Mouse (Mus musculus) left cerebral cortex, postnatal 25 days (tissue): ENCODE measurements around the gene Zscan29. TPM values are rescaled to one million over a fixed set of nuclear protein-coding genes. Genes with fewer than 3 reads are reported as not detected.

Source experiments
- DNase-seq, 2 experiments: peaks; one replicate each; pipeline ENCODE4 v3.0.0; 2022; ENCODE audit warnings: low spot score in 2 of 2, mixed read lengths in 1 of 2
- intact Hi-C: fragments of 180-260 bp; cut with DNase I; formaldehyde crosslinking; loops from one replicate; pipeline ENCODE4 v1.15.1; 2025
- total RNA-seq, 2 experiments: library from RNA; stranded (reverse); gene quantifications; 2 replicates each; pipeline ENCODE4 v1.2.3; 2021

The Zscan29 gene
- total RNA-seq = 1 to 10 TPM; 6.5 to 7.1 TPM

DNA sequence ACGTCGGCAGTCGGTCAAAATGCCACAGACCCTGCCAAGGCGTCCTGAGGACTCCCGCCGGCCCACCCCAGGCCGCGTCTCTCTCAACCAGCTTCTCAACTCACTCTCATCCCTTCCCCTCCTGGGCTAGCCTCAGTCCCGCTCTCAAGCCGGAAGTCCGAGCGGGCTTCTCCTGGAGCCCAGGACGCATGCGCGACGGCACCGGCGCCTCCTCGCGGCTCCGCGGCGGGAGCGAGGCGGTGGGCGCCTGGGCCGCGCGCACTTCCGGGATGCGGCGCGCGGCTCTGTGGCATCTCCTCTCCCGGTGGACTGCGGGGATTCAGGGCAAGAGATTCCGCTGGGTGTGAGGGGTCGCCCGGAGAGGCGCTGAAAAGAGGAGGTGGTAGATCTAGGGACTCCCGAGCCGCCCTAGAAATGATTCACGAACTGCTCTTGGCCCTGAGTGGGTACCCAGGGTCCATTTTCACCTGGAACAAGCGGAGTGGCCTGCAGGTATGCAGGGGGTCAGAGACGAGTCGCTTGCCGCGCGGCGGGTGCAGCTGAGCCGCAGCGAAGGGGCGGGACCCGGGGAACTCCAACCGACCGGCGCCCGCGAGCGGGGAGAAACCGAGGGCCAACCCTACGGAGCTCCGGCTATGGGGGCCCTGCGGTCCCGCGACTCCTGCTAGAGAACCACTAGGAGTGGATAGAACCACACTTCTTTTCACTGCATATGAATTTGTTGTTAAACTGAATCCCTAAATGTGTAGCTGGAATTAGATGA is at the start of gene Zscan29:
Zscan29 (minus strand) TSS at position 146 of the 763 bp plus-strand sequence.
- peak; percentile 84 to 86 for DNase-seq
- intact Hi-C loops = loop anchor here (2.0 kb wide), 1 partner anchor 30 kb away; the partner anchor contains the start of genes Adal and Lcmt2

DNA sequence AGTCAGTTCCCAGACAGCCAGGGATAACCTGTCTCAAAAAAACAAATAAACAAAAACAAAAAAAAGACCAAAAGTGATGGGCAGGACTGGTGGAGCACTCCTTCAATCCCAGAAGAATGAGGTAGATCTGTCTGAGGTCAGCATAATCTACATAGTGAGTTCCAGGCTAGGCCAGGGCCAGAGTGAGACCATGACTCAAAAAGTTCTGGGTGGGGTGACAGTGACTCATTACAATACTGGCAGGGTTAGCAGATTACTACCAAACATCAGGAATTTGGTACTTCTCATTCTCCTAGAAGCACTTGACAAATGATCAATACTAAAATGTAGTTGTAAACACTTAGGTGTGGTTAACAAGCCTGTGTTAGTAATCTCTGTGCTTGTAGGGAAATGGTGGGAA is 49.1 kb upstream of the Zscan29 start:
- DNase-seq = no peak
- intact Hi-C loops = no loop called here

DNA sequence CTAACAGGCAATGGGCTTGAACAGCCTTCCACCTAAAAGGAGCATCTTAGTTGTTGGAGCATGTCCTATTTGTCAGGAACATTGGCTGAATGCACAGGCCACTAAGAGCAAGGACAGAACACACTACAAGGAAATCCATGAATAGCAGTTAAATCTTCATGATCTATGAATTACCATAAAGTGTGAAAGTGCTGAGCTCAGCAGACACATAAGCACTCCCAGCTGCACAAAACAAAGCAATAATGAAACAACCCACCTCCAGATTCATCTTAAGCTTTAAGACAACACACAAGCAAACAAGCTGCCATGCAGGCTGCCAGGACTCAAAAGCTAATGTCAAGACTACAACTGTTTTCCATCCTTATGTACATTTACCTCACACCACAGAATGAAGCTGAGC is 48.3 kb upstream of the Zscan29 start:
- intact Hi-C loops = no loop called here
- no peak for DNase-seq

DNA sequence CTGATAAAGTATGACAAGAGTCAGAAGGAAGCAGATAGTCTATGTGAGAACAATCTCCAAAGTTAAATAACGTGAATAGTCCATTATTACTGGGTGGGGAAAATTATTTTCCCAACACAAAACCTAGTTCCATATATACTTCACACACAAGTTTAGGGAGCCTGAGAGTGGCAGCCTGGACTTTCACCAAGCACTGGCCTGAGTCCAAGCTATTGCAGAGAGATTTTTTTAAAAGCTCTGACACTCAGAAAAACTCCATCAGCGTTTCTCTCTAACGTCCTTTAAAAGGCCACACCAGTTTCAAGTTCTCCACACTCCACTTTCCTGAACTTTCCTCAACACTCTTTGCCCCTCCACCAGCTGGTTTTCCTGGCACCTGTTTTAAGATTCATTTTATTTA is 43.6 kb upstream of the Zscan29 start:
- no peak for DNase-seq
- intact Hi-C loops = no loop called here

DNA sequence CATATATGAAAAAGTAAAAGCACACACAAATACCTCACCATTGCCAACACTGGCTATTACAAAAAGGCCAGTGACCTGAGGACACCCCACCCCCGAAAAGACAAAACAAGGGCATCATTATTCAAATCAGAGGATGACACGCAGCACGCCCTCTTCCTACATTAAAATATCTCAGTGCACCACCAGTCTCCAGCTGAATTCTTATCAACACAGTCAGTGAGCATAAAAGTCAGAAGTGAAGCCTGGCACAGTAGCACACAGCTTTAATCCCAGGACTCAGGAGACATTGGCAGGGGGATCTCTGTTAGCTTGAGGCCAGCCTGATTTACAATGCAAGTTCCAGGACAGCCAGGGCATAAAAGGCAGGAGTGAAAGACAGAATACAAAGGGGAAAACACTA is 35.6 kb upstream of the Zscan29 start:
- intact Hi-C loops = no loop called here
- no peak for DNase-seq

DNA sequence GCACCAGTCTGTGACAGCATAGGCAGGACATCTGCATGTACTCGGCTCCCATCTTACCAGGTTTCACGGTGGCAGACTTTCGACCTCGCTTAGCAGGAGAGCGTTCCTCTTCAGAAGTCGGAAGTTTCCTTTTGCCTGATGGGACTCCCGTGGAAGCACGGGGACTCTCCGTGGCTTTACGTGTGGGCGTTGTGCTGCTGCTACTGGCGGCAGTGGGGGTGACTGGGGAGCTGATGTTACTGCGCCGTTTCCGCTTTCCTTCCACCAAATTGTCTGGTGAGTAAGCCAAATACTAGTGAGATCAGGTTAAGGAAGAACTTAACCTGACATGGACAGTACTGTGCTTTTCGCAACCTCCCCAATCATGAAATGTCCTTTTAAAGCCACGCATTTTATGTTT is 33.4 kb upstream of the Zscan29 start:
- intact Hi-C loops = no loop called here
- DNase-seq = peak in 1 of 2 experiments; percentile 40

DNA sequence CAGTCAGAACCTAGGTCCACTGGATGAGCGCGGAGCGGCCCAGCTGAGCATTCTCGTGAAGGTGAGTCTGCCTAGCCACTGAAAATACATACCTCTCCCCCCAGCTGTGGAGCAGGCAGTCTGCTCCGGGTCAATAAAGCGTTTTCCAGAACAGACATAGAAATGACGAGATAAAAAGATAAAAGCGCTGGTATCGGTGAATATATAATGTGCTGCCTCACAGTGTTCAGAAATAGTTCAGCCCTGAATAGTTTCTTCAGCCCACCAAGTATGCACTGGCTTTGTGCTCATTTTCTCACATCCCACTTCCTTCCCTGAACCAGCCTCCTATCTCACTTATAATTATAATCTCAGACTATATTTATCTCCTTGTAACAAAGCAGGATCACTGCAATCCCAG is 24.5 kb upstream of the Zscan29 start:
- intact Hi-C loops = loop anchor here (2.0 to 5.0 kb wide), 3 partner anchors 77 to 162 kb away; partner anchors contain the start of genes Ckmt1 and Ppip5k1
- DNase-seq = peak; percentile 38 to 87

DNA sequence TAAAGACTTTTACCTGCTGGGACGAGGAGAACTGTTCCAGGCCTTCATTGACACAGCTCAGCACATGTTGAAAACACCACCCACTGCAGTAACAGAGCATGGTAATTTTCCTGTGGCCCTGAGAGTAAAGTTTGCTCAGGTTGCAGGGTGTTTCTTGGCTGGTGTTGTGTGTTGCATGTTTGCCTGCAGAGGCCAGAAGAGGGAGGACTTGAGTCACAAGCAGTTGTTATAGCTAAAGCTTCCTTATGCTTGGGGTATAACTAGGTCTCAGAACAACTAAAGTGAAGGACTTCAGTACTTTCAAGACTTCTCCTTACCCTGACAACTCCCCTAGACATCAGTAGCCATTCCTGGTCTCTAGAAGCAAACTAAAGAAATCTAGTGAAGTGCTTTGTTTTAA is 17.6 kb upstream of the Zscan29 start:
- DNase-seq = no peak
- intact Hi-C loops = no loop called here

DNA sequence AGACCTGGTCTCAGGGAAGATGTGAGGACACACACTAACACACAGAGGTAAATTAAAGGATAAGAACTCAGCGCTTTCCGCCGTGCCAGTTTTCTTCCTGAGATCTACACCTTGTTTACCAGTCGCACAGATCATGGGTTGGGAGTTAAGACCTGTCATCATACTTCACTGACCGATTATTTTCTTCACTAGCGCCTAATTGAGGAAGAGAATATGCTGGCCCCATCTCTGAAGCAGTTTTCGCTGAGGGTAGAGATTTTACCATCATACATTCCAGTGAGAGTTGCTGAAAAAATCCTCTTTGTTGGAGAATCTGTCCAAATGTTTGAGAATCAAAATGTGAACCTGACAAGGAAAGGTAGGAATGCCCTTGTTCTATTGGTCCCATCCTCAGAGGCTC is 13.2 kb upstream of the Zscan29 start:
- no peak for DNase-seq
- intact Hi-C loops = no loop called here

DNA sequence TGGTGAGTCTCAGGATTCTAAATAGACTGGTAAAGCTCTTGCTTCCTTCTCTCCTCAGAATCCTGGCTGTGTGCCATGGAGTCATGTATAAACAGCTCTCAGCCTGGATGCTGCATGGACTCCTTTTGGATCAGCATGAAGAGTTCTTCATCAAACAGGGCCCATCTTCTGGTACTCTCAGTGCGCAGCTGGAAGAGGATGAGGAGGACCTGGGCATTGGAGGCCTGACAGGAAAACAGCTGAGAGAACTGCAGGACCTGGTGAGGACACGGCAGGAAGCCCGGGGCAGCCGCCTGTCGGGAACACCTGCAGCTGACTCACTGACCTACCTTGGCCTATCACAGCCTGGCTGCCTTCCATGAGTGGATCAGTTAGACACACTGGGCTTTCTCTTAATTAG is 12.5 kb upstream of the Zscan29 start:
- intact Hi-C loops = no loop called here
- no peak for DNase-seq

DNA sequence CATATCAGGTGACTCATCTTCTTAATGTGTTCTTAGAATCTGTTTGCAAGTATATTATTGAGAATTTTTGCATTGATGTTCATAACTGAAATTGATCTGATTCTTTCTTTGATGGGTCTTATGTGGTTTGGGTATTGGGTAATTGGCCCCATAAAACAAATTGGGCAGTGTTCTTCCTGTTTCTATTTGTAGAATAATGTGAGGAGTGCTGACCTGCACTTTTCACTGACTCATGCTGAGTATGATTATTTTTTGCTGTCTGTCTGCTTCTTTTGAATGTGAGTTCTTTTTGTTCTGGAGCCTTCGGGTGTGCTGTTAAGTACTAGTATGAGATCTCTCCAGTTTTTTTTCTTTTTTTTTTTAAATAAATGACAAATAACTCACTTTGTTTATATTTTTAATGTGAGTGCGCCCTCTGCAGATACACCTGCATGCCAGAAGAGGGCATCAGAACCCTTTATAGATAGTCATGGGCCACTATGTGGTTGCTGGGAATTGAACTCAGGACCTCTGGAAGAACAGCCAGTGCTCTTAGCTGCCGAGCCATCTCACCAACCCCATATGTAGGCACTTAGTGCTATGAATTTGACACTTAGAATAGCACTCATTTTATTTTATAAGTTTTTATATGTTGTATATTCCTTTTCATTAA is 8.0 kb upstream of the Zscan29 start:
- intact Hi-C loops = no loop called here

DNA sequence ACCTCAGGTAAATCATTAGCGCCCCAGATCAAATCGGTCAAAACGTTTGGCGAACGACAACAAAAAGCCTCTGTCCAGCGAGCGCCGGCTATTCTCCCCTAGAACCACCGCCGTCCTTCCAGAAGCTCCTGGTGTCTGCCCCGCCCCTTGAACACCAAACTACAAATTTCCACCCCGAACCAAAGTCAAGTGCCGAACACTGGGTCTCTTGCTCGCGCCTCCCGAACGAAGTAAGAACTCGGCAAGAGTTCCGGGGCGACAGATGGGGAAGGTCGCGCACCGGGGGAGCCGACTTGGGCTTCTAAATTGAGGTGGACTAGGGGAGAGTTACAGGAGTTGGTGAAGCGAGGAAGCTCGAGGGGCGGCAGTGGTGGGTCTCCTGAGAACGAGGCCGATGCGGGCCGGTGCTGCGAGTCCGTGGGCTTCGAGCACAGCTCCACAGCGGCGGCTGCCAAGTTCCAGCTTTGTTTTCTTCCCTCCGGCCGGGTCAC is 399 bp downstream of the Zscan29 start, which contains the start of gene Tubgcp4:
Tubgcp4 (plus strand) TSS at position 174 of the 491 bp plus-strand sequence.
- no peak for DNase-seq
- intact Hi-C loops = loop anchor here (2.0 kb wide), 1 partner anchor 30 kb away; the partner anchor contains the start of genes Adal and Lcmt2

More for the DNA sequence above, 8.0 kb upstream of the Zscan29 start:
- DNase-seq = no peak

DNA sequence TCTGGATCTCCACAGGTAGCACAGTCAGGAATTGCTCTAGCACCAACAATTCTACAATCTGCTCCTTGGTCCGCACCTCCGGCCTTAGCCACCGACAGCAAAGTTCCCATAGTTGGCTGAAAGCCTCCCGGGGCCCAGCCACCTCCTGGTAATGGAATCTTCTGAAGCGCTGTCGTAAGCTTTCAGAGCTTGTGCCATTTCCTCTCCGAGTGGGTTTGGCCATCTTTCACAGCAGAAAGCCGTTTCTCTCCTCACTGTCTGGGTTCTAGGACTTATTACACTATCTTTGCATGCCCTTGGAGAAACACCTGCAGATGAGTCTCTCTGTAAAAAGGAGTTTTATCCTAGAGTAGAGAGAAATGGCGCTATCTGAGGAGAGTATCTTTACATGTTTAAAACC is 1.0 kb downstream of the Zscan29 start:
- intact Hi-C loops = loop anchor here (2.0 kb wide), 1 partner anchor 29 kb away; the partner anchor contains the start of genes Adal and Lcmt2
- DNase-seq = no peak

DNA sequence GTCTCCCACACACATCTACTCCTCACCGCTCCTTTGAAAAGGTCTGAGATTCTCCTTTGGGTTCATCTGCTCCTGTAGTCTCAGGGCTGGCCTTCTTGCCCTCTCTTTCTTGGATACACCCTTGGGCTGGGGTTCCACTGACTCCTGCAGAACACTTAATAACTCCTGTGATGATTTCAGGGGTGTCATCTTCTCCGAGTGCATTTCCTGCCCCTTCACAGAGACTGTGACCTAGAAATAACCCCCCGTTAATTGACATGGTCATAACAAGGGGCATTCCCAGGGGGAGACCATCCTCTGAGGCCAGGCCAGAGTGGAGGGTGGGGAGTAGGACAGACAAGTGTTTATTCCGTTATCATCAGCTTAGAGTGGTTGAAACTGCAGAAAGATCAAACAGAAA is 1.8 kb downstream of the Zscan29 start:
- intact Hi-C loops = no loop called here
- DNase-seq = no peak

DNA sequence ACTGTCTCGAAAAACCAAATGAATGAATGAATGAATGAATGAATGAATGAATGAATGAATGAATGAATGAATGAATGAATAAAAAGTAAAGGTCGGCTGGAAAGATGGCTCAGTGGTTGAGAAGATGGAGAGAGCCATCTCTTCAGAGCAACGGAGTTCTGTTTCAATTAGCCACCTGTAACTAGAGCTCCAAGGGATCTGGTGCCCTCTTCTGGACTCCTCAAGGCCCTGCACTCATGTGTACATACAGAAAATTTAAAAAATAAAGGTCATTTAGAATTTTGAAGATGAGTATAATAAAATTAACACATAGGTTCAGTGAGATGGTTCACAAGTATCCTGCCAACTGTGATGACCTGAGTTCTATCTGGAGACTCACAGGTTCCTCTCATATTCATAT is 17.8 kb downstream of the Zscan29 start:
- intact Hi-C loops = loop anchor here (10.0 kb wide), 1 partner anchor 258 kb away; no protein-coding TSS in a partner anchor
- DNase-seq = no peak

DNA sequence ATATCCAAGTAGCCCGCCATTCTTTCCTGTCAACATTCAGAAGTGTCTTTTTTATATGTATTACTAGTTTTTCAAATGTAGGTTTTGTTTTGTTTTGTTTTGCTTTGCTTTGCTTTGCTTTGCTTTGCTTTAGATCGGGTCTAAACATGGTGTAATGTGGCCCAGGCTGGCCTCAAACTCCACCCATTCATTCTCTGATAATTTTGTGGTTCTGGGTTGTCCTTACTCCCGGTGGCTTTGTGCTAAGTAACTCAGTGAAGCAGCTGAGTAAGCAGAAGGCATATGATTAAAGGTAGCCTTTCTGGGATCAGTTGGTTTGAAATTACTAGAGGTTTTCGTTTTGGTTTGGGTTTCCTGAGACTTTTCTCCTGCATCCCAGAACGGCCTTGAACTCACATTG is 21.2 kb downstream of the Zscan29 start:
- intact Hi-C loops = loop anchor here (10.0 kb wide), 1 partner anchor 255 kb away; no protein-coding TSS in a partner anchor
- no peak for DNase-seq

DNA sequence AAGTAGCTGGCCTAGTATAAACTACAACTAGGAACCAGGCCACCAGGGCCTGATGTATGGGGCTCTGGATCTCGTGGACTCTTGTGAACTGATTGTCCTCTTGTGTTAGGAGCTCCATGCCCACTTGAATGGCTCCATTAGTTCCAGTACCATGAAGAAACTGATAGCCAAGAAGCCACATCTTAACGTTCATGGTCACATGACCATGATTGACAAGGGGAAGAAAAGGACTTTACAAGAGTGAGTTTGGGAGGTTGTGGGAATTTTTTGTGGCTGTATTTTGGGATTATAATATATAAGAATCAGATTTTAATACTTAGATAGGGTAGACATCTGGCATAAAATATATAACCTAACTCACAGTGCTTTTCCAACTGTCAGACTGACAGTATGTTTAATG is 28.5 kb downstream of the Zscan29 start:
- no peak for DNase-seq
- intact Hi-C loops = no loop called here

DNA sequence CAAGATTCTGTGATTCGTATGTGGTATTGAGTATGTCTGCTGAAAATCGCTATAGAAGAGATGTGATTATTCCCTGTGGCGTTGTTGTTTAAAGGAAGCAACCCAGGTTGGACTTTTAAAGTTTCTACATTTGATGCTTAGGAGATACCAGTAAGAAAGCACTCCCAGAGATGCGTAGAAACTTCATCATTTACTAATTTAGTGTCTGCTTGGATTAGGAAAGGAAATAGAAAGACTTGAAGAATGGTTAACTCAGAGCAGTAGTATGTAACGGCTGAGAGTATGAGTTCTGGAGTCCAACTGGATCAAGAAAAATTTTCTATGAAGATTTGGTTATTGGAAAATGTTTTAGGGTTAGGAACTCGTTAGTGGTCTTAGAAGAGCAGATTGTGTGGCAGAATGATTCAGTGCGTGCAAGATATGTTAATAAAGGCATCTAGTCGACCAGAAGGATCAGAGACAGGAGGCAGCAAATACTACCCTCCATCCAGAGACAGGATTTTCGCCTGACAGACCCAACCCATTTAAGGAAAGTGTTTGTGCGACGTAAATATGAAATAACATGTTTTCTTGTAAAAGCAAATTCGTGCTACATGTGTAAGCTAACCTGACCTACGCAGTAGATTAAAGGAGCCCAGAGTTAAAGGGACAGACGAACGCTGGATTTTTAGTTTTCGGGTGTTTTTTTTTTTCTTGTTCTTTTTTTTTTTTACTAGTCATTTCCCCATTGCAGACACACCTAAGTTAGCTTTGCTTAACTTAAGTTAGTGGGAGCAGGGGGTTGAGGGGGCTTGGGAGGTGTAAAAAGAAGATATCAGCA is 29.5 kb downstream of the Zscan29 start:
- intact Hi-C loops = loop anchor here (2.0 kb wide), 1 partner anchor 29 kb away; the partner anchor contains the start of genes Tubgcp4 and Zscan29

DNA sequence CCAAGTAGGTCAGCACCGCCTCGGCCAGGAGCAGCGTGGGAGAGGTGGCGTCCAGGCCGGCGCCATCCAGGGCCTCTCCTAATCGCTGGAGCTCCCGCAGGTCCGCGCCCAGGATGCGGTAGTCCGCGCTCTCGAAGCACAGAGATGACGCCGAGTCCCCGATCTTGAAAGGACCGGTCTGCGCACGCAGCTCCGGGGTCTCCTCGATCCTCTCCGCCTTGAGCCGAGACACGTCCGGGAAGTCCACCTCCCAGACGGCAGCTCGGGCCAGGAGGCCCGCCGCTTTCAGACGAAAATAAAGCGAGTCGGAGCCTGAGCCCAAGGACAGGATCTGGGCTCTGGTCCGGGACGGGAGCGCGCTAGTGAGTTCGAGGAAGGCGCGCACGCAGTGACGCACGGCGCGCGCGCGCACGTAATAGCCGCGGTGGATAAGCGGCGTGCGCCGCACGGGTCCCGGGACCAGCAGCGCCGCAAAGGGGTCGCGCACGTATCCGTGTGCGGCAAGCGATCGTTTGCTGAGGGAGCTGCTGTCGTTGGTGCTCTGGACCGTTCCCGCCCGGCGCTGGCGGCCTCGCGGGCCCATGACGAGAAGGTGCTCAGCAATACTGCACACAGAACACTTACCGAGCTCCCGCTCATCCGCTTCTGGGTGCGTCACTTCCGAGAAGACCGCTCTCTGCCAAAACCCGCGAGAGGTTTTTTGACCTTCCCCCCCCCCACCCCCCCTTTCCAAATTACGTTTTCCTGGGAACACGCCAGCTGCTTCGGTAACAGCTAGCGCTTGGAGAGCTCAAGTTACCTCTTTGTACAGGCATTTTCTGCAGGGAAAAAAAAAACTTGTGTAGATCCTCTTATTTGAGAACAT is 30.7 kb downstream of the Zscan29 start, which contains the start of the genes Adal and Lcmt2:
Adal (plus strand) TSS at position 411 of the 865 bp plus-strand sequence.
Lcmt2 (minus strand) TSS at position 636 of the 865 bp plus-strand sequence.
- DNase-seq = peak; percentile 95 to 97
- intact Hi-C loops = loop anchor here (2.0 kb wide), 1 partner anchor 31 kb away; the partner anchor contains the start of genes Tubgcp4 and Zscan29

More for the DNA sequence above, 29.5 kb downstream of the Zscan29 start:
- no peak for DNase-seq
